Mouse (Mus musculus): ENCODE data around the gene Mrgprg.

Gene Mrgprg

DNA sequence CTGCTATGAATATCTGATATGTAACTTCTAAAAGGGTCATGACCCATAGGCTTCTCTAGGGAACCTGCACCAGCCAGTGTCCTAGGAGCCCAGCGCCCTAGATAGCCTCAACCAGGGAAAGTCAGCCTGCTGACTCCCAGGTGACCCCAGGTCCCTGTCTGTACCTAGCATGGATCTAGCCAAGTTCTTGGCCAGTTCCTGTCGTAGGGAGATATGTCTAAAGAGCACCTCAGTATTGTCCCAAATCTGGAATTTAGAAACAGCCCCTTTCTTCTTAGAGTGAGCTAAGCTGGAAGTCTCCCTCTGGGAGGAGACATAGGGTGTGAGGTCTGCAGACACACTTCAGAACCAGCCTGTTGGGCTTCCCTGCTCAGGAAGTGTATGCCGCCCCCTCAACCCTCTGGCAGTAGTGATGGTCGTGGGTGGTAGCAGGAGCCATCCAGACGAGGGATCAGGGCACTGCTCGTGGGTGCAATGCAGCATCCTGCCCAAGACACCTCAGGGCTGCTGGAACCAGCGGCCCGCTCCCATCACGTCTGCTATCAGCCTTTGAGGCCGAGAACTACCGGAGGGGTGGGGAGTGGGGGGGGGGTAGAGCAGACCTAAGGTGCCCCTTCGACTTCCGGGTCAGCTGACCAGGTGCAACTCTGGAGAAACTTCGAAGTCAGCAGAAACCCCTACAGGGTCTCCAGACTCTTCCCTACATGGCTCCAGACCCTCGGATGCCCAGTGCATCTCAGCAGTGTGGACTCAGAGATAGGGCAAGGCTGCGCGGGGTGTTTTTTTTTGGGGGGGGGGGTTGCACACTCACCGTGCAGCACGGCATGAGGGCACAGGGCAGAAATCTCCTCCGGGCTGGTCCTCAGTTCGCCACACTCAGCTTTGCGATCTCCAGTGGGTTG, 10.4 kb downstream of the Mrgprg start, which contains the start of gene Osbpl5:
TSS of gene Osbpl5 (minus strand) at position 861 of the 902 bp plus-strand sequence.
- DNase-seq (ENCODE audit: extremely low read depth, insufficient read length, low spot score): no peak

GRCm38 (mm10) chr7:143755357-143756124, 11.3 kb downstream of the Mrgprg start:
- no peak for DNase-seq (ENCODE audit: extremely low read depth, insufficient read length, low spot score)

DNA sequence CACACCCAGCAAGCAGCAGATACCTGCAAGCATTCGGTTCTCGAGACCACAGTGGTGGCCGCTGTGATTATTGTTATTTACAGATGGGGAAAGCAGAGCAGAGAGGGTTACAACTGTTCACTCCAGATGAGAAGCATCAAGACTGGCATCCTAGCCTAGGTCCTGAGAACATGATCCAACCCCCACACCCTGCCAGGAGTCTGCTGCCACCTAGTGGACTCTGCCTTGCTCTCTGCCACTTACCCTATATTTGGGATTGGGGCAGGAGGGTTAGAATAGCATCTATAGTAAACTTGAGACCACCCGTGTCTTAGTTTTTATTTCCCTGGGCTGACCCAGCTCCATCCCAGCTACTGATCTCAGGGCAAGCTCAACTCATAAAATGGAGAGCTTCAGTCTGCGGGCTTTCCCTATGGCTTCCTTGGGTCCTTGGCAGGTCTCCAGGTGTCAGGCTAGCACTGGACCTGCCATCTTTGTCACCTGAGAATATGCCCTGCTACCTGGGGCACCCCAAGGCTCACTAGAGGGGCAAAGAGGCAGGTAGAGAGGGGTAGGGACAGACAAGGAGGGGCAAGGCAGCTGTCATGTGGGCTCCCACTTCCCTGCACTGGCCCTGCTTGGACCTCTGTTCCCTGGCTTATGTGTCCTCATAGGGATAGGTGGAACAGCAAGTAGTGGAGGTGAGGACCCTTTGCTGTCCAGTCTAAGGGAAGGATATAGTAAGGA, 12.6 kb downstream of the Mrgprg start:
- DNase-seq (ENCODE audit: extremely low read depth, insufficient read length, low spot score): no peak

GRCm38 (mm10) chr7:143752606-143753005, 14.2 kb downstream of the Mrgprg start:
- no peak for DNase-seq (ENCODE audit: extremely low read depth, insufficient read length, low spot score)

DNA sequence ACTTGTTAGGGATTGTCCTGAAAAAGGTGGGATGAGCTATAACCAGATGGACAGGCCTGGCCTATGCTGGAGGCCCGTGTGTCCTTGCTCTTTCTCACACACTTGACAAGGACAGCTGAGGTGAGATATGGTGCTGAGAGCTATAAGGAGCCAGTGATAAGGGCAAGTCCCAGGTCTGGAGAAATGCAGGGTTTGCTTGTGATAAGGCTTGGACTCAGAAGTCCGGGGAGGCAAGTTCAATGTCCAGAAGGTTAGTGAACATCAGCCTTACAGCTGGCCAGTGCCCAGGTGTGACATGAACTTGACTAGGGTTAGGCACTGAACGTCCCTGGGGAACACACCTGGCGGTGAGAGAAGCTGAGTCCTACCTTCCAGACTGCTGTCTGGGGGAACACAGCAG, 14.7 kb downstream of the Mrgprg start:
- DNase-seq (ENCODE audit: extremely low read depth, insufficient read length, low spot score): no peak

DNA sequence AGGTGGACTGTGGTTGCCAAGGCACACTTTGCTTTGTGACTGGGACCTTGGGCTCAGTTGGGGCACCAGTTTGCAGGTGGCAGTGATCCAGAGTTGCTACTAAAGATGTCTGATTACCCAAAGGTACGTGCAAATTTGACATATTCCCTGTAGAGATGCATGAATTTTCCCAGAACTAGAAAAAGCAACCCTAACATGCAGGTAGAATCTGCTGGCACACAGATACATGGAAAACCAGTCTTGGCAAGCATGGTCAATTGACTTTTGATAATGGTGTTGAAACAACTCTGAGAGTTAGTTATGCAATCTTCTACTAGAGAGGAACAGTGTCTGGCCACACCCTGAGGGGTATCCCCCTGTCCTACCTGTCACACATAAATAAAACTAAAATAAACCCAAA, 15.4 kb downstream of the Mrgprg start:
- DNase-seq (ENCODE audit: extremely low read depth, insufficient read length, low spot score): no peak

- DNase-seq (ENCODE audit: extremely low read depth, insufficient read length, low spot score): no peak
Measured at GRCm38 (mm10) chr7:143749045-143749444, 17.7 kb downstream of the Mrgprg start.

DNA sequence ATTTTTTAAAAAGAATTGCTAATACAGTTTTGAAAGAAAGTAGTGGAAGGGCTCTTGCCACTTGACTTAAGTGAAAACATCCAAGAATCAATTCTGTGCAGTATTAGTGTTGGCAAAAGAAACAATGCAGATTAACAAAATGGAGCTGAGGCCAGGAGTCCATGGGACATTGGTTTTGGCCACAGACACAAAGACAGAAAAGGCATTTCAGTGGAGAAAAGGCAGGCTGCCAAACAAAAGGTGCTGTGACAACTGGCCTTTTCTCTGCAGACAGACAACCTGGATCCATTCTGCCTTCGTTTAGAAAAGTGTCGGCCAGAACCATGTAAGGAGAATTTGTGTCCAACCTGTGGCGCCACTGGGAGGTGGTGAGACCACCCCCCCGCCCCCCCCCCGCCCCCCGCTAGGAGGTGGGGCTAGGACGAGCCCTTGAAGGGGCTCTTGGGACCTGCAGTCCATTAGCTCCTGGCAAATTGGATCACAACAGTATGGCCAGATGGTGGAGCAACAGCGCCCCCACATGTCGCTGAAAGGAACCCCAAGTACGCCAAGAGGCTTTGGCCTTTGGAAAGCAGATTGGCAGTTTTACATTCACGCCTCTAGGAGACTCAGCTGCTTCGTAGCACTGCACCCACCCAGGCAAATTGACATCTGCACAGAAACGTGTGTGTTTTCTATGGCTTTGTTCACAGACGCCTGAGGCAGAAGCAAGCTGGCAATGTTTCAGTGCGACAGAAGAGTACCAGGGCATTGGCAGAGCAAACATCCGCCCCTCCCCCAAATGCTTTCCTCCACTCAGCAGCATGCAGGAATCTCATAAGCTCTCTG, 18.5 kb downstream of the Mrgprg start:
- peak; percentile 51 for DNase-seq (ENCODE audit: extremely low read depth, insufficient read length, low spot score)

DNA sequence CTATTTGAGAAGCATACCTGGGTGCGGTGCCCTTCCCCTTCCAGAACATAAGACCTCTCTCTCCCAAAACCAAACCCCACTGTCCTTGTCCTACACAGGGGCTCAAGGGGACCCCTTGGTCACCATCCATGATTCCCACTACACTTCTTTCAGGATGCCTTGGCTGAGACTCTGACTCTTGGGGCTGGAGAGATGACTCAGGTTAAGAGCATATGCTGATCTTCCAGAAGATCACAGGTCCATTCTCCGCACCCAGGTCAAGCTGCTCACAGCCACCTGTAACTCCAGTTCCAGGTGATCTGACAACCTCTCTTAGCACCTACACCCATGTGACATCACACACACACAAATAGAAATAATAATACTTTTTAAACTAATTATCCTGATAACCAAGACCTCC, 26.1 kb downstream of the Mrgprg start:
- DNase-seq (ENCODE audit: extremely low read depth, insufficient read length, low spot score): no peak

- peak; percentile 88 for DNase-seq (ENCODE audit: extremely low read depth, insufficient read length, low spot score)
Measured at GRCm38 (mm10) chr7:143739511-143740461, 27.0 kb downstream of the Mrgprg start.

DNA sequence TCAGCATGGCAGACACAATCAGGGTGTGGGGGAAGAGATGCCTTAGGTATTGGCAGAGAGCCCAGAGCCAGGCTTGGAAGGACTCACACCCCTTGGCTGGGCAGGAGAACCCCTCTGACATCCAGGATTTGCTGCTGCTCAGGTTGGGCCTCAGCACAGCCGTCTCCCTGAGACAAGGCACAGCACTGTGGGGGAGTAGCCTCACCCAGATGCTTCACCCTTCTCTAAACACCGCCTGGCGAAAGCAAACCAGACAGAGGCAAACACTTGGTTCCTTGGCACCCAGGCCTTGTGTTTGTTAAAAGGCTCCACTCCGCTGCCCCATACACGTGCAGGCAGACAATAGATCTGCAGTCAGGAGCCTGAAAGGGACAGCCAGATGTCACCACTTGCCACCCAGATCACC, 28.2 kb downstream of the Mrgprg start:
- DNase-seq (ENCODE audit: extremely low read depth, insufficient read length, low spot score): no peak

DNA sequence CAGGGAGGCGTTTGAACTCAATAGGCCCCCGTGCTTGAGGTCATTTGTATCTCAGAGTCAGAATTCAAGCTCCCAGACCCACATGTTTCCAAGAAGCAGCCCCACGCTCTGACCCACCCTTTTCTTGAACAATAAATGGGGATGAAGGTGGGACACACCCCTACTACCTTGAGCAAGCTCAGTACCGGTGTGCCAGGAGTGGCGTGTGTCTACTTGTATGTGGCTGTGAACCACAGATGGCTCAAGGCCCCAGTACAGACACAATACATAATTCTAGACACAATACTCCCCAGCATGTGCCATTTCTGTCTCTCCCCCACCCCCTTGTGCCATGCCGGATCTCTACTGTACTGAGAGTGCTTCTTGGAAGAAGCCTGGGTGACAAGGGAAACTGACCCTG, 28.6 kb downstream of the Mrgprg start:
- no peak for DNase-seq (ENCODE audit: extremely low read depth, insufficient read length, low spot score)

- DNase-seq (ENCODE audit: extremely low read depth, insufficient read length, low spot score): no peak
Measured at GRCm38 (mm10) chr7:143733746-143734145, 33.0 kb downstream of the Mrgprg start.

DNA sequence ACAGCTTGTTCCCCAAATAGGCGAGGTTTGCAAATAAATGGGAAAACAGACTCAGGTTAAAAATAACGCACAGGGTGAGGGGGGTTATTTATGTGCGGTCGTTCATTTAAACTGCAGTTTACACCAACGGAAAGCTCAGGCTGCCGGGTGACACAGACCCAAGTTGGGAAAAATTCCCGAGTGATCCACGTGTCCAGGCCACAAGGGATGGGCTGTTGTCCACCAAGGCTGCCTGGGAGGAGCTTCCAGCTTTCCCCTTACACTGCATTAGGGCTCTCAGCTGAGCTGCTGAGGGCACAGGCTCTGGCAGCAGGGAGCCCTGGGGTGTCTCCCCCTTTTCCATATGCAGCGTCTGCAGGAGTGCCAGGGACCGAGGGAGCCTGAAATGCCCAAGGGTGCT, 36.9 kb downstream of the Mrgprg start:
- no peak for DNase-seq (ENCODE audit: extremely low read depth, insufficient read length, low spot score)

DNA sequence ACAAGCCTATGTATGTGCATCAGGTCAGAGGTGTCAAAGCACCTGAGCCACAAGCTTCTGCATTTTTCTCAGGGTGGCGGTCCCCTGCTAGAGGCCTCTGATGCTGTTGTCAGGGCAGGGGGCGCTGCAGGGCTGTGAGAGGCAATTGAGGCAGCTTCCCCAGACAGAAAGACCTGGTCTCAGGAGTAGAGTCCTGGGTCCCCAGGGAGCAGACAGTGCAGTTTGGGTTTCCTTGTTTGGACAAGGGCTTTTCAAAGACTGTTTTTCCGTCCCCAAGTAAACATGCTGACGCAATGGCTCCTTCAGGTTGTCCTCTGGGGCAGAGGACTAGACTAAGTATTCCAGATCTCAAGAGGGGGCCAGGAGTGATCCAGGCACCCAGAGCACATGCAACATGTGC, 40.4 kb downstream of the Mrgprg start:
- no peak for DNase-seq (ENCODE audit: extremely low read depth, insufficient read length, low spot score)

- no peak for DNase-seq (ENCODE audit: extremely low read depth, insufficient read length, low spot score)
Measured at GRCm38 (mm10) chr7:143723841-143724240, 43.0 kb downstream of the Mrgprg start.

DNA sequence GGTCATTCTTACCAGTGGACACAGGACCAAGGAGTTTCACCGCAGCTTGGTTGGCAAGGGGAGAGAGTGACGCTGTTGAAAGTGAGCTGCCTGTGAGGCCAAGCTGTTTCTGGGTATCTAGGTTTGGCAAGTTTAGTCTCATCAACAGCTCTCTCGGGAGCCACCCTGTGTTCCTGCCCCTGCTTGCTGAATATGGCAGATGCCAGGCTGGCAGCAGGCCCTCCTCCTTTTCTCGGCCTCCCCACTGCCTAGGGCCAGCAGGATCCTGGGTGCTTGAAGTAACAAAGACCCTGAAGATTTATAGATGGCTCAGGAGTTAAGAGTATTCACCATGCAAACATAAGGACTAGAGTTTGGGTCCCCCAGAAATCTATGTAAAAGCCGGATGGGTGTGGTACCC, 44.1 kb downstream of the Mrgprg start:
- DNase-seq (ENCODE audit: extremely low read depth, insufficient read length, low spot score): no peak

GRCm38 (mm10) chr7:143717811-143718210, 49.0 kb downstream of the Mrgprg start:
- no peak for DNase-seq (ENCODE audit: extremely low read depth, insufficient read length, low spot score)
